Mouse (Mus musculus) CH12.LX (cell line): ENCODE data around the gene Mtf1. TPM values are rescaled to one million over a fixed set of nuclear protein-coding genes. Genes with fewer than 3 reads are reported as not detected.

ENCODE experiments used
- DNase-seq: peaks from one replicate; pipeline ENCODE4 v3.0.0-alpha.2; 2013; ENCODE audit errors: extremely low read depth
- H3K27ac ChIP-seq: 2 replicates; pipeline ENCODE4 v1.5.1; 2012; ENCODE audit warnings: low read depth, mild to moderate bottlenecking, control low read depth, moderate library complexity; ENCODE audit not compliant: insufficient read depth
- H3K27me3 ChIP-seq: replicated peaks from 2 replicates; pipeline ENCODE3; 2012; ENCODE audit warnings: inconsistent platforms
- H3K36me3 ChIP-seq, 2 experiments: replicated peaks in 1 of 2; 2 replicates each; pipeline versions ENCODE3 to v1.6.1; 2012; ENCODE audit warnings: inconsistent platforms in 1 of 2, low read length in 1 of 2, mild to moderate bottlenecking in 1 of 2, mixed read lengths in 1 of 2, moderate library complexity in 1 of 2; ENCODE audit not compliant: control insufficient read depth in 1 of 2, insufficient read depth in 1 of 2
- H3K4me1 ChIP-seq, 2 experiments: 2 replicates each; pipeline ENCODE4 v1.6.1; 2012; ENCODE audit warnings: inconsistent platforms in 1 of 2, moderate library complexity in 1 of 2; ENCODE audit not compliant: insufficient read depth in 2 of 2, control insufficient read depth in 1 of 2
- H3K4me2 ChIP-seq: 2 replicates; pipeline ENCODE4 v1.6.1; 2012; ENCODE audit warnings: low read depth, mild to moderate bottlenecking, control low read depth; ENCODE audit not compliant: poor library complexity, insufficient read depth, severe bottlenecking
- H3K4me3 ChIP-seq, 3 experiments: fragments of 150-350 bp in 1 of 3; sonication (generic) in 1 of 3; replicated peaks in 1 of 3; 2 replicates each; pipeline versions ENCODE3 to v1.5.1; 2011 to 2012; ENCODE audit warnings: low read depth in 2 of 3, low read length in 2 of 3, mild to moderate bottlenecking in 2 of 3, moderate library complexity in 2 of 3, control low read depth in 1 of 3, improper control_type of control experiment in 1 of 3, inconsistent platforms in 1 of 3, mixed read lengths in 1 of 3; ENCODE audit not compliant: poor library complexity in 1 of 3
- H3K79me2 ChIP-seq: replicated peaks from 2 replicates; pipeline ENCODE4 v1.6.1; 2012; ENCODE audit warnings: mild to moderate bottlenecking, moderate library complexity; ENCODE audit not compliant: control insufficient read depth, poor library complexity, insufficient read depth, severe bottlenecking; ENCODE audit errors: extremely low read depth
- H3K9ac ChIP-seq: 2 replicates; pipeline ENCODE4 v1.6.1; 2012; ENCODE audit warnings: low read depth, mild to moderate bottlenecking, control low read depth, moderate library complexity; ENCODE audit not compliant: insufficient read depth
- H3K9me3 ChIP-seq: replicated peaks from 2 replicates; pipeline ENCODE3; 2012; ENCODE audit warnings: low read length, inconsistent platforms, mixed read lengths
- CTCF ChIP-seq, 2 experiments: IDR thresholded peaks in 1 of 2; conservative IDR thresholded peaks in 1 of 2; 2 replicates each; pipeline ENCODE4 v1.5.1; 2011 to 2012; ENCODE audit warnings: low read depth in 2 of 2, low read length in 2 of 2, improper control_type of control experiment in 1 of 2, inconsistent platforms in 1 of 2, mild to moderate bottlenecking in 1 of 2, moderate library complexity in 1 of 2
- HCFC1 ChIP-seq: IDR thresholded peaks from 2 replicates; pipeline ENCODE4 v1.6.1; 2012; ENCODE audit warnings: low read depth, mild to moderate bottlenecking, inconsistent platforms, low read length, improper control_type of control experiment
- MAX ChIP-seq: IDR thresholded peaks from 2 replicates; pipeline ENCODE4 v1.6.1; 2011; ENCODE audit warnings: low read length, improper control_type of control experiment
- MYC ChIP-seq: IDR thresholded peaks from 2 replicates; pipeline ENCODE4 v1.6.1; 2011; ENCODE audit warnings: low read depth, mild to moderate bottlenecking, improper control_type of control experiment, low read length
- NELFE ChIP-seq: IDR thresholded peaks from 2 replicates; pipeline ENCODE4 v1.6.1; 2011; ENCODE audit warnings: low read depth, low read length, improper control_type of control experiment
- NRF1 ChIP-seq: IDR thresholded peaks from 2 replicates; pipeline ENCODE4 v1.6.1; 2014; ENCODE audit warnings: low read depth, mild to moderate bottlenecking, inconsistent platforms, low read length, improper control_type of control experiment, moderate library complexity
- POLR2A ChIP-seq: IDR thresholded peaks from 2 replicates; pipeline ENCODE4 v1.6.1; 2011; ENCODE audit warnings: low read depth, mild to moderate bottlenecking, improper control_type of control experiment, low read length
- RAD21 ChIP-seq: IDR thresholded peaks from 2 replicates; pipeline ENCODE4 v1.6.1; 2011; ENCODE audit warnings: low read depth, mild to moderate bottlenecking, low read length, improper control_type of control experiment, moderate library complexity
- SMC3 ChIP-seq: IDR thresholded peaks from 2 replicates; pipeline ENCODE4 v1.6.1; 2011; ENCODE audit warnings: low read depth, low read length, improper control_type of control experiment
- TBP ChIP-seq: conservative IDR thresholded peaks from 2 replicates; pipeline ENCODE4 v1.6.1; 2011; ENCODE audit warnings: low read depth, low read length, improper control_type of control experiment
- TCF12 ChIP-seq: IDR thresholded peaks from 2 replicates; pipeline ENCODE4 v1.6.1; 2014; ENCODE audit warnings: low read depth, mild to moderate bottlenecking, inconsistent platforms, low read length, improper control_type of control experiment
- USF1 ChIP-seq: IDR thresholded peaks from 2 replicates; pipeline ENCODE4 v1.6.1; 2014; ENCODE audit warnings: low read depth, mild to moderate bottlenecking, inconsistent platforms, low read length, improper control_type of control experiment
- ZC3H11A ChIP-seq: IDR thresholded peaks from 2 replicates; pipeline ENCODE4 v1.6.1; 2012; ENCODE audit warnings: low read depth, mild to moderate bottlenecking, inconsistent platforms, low read length, improper control_type of control experiment
- dilution Hi-C: fragments of 300-500 bp; cut with MboI; formaldehyde crosslinking; loops from 2 replicates; pipeline ENCODE4 v1.14.3; 2020; ENCODE audit warnings: low sequenced_read_pairs; ENCODE audit not compliant: extremely low pct_unique_long_range_greater_than_20kb, extremely low pct_ligation_motif_present
- in situ Hi-C: fragments of 300-500 bp; cut with MboI; formaldehyde crosslinking; loops from 3 replicates; pipeline ENCODE4 v1.14.3; 2019; ENCODE audit warnings: low sequenced_read_pairs, low pct_ligation_motif_present, low pct_unique_long_range_greater_than_20kb, mixed read lengths
- polyA plus RNA-seq: library from polyadenylated mRNA; unstranded; fragments of >175 nt; gene quantifications from 2 replicates; pipeline ENCODE4 v1.2.1, GENCODE M21; 2012; ENCODE audit warnings: low read depth; ENCODE audit not compliant: insufficient read length
- total RNA-seq, 2 experiments: library from RNA; depleted of rRNA; stranded (reverse); fragments of 300-350 nt in 1 of 2; fragments of >200 nt in 1 of 2; gene quantifications; 2 replicates each; pipeline ENCODE4 v1.2.3; 2012 to 2014

Mtf1 gene
- total and polyA plus RNA-seq, 3 experiments: 6.8 to 19.8 (median 9.8) TPM

- peaks cover 4% of the 10 kb centered on the region for H3K9me3 ChIP-seq
- peaks cover 0 to 5% of the 10 kb centered on the region in 2 experiments; a peak in 2 of 4 replicates for H3K4me1 ChIP-seq
- dilution Hi-C loops: no loop called here
- peak; percentile 46 for DNase-seq
- peaks cover 42 to 82% of the 10 kb centered on the region in 2 experiments for H3K36me3 ChIP-seq
- no peaks in the 10 kb centered on the region for H3K79me2 ChIP-seq
- no peak overlapping the region for H3K9ac ChIP-seq
- no peak overlapping the region for H3K27ac ChIP-seq
- H3K4me3 ChIP-seq: no peak overlapping the region
- TF ChIP-seq TCF12: 0 out of 2 replicates have a peak, but pooled peaks have one; percentile 21
- TF ChIP-seq MYC: peak; percentile 26; the same call in 1 of the 2 replicates
- no peak for TF ChIP-seq ZC3H11A
- TF ChIP-seq NELFE: no peak
- no peak for TF ChIP-seq USF1
- 0 out of 2 replicates have a peak, but pooled peaks have one; percentile 17 for TF ChIP-seq MAX
- TF ChIP-seq CTCF (conservative IDR thresholded peaks at IDR 0.05 in 1 of 2, IDR thresholded peaks at IDR 0.05 in 1 of 2; ENCODE audit: low read depth in 2 of 2, low read length in 2 of 2): peak; percentile 62 to 76
- TF ChIP-seq POLR2A: no peak
- TF ChIP-seq NRF1: 0 out of 2 replicates have a peak, but pooled peaks have one; percentile 31
- no peak overlapping the region for H3K4me2 ChIP-seq
- no peaks in the 10 kb centered on the region for H3K27me3 ChIP-seq
- in situ Hi-C loops: loop anchor here (5.0 kb wide), 1 partner anchor 36 kb away; no protein-coding TSS in a partner anchor
These were observed 41.6 kb downstream of the Mtf1 start for GRCm38 (mm10) chr4:124843493-124843892.

DNA sequence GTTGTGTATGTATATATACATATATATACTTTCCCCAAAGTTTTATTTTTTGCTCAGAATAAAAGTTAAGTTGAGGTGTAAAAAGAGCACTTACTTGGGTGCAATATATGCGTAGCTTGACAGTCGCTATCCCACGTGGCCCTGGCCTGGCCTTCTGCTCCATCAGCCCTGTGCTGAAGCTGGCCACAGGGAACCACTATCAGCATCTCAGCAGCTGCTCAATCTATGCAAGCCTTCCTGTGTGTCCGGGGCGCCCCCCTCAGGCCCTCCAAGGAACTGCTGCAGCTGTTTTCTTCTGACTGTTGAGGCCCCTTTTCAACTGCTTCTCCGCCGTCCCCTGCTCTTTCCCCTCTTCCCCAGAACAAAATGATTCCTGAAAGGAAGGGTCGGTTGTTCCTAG is 45.7 kb downstream of the Mtf1 start:
- DNase-seq: peak; percentile 76
- H3K79me2 ChIP-seq: peaks cover 19% of the 10 kb centered on the region
- in situ Hi-C loops: no loop called here
- H3K4me2 ChIP-seq: no peak overlapping the region
- no peak overlapping the region for H3K27ac ChIP-seq
- peaks cover 24 to 54% of the 10 kb centered on the region in 2 experiments for H3K36me3 ChIP-seq
- H3K9me3 ChIP-seq: no peaks in the 10 kb centered on the region
- dilution Hi-C loops: no loop called here
- no peak overlapping the region for H3K9ac ChIP-seq
- no peaks in the 10 kb centered on the region for H3K27me3 ChIP-seq
- no peak overlapping the region for H3K4me3 ChIP-seq
- TF ChIP-seq MAX (no peak), MYC (peak; percentile 40; the same call in 1 of the 2 replicates), RAD21 (peak; percentile 71), SMC3 (peak; percentile 46), TBP (no peak), HCFC1 (no peak), CTCF (conservative IDR thresholded peaks at IDR 0.05 in 1 of 2, IDR thresholded peaks at IDR 0.05 in 1 of 2; ENCODE audit: low read depth in 2 of 2, low read length in 2 of 2) (peak; percentile 51 to 86; a peak in 3 of 4 replicates)
- H3K4me1 ChIP-seq: peaks cover 4 to 23% of the 10 kb centered on the region in 2 experiments
